Mouse (Mus musculus) adrenal gland, postnatal 14 days (tissue): ENCODE results near the gene Dtx3. TPM values are rescaled to one million over a fixed set of nuclear protein-coding genes. Genes with fewer than 3 reads are reported as not detected.

Experiments
- total RNA-seq: library from RNA; stranded (reverse); gene quantifications from 2 replicates; pipeline ENCODE4 v1.2.3, GENCODE M21; 2021

The Dtx3 gene
- total RNA-seq, 1 experiment from 2014 or later, result 60.7 TPM

Other genes starting within 250 kb of the Dtx3 start
- gene Ctdsp2, start 217.0 kb downstream of the Dtx3 start, total RNA-seq, result 115 and 144 TPM in 2 replicates
- gene Avil, start 195.0 kb downstream of the Dtx3 start, total RNA-seq, result 0.74 and 2.5 TPM in 2 replicates
- 57.6 and 58.7 TPM in 2 replicates for gene Tsfm, start 164.9 kb downstream of the Dtx3 start, total RNA-seq
- gene Mettl1, start 154.3 kb downstream of the Dtx3 start, total RNA-seq, result 12.4 and 18.1 TPM in 2 replicates
- 0.15 and 0.23 TPM in 2 replicates for gene Eef1akmt3, start 154.2 kb downstream of the Dtx3 start, total RNA-seq
- gene Cyp27b1, start 147.5 kb downstream of the Dtx3 start, total RNA-seq, result 0.26 and 0.41 TPM in 2 replicates
- gene March9, start 135.5 kb downstream of the Dtx3 start, total RNA-seq, result 6.2 and 8.0 TPM in 2 replicates
- 242 and 253 TPM in 2 replicates for gene Cdk4, start 132.2 kb downstream of the Dtx3 start, total RNA-seq
- 76.3 and 96.5 TPM in 2 replicates for gene Tspan31, start 125.5 kb downstream of the Dtx3 start, total RNA-seq
- 6.9 and 14.3 TPM in 2 replicates for gene Agap2, start 120.4 kb downstream of the Dtx3 start, total RNA-seq
- gene Os9, start 74.6 kb downstream of the Dtx3 start, total RNA-seq, result 97.9 and 108 TPM in 2 replicates
- 14.6 and 24.7 TPM in 2 replicates for gene B4galnt1, start 30.5 kb downstream of the Dtx3 start, total RNA-seq
- gene Slc26a10, start 15.1 kb downstream of the Dtx3 start, total RNA-seq, result 10.4 and 10.8 TPM in 2 replicates
- 22.3 and 28.5 TPM in 2 replicates for gene Arhgef25, start 5.6 kb downstream of the Dtx3 start, total RNA-seq
- gene Pip4k2c, start 15.9 kb upstream of the Dtx3 start, total RNA-seq, result 28.5 and 29.2 TPM in 2 replicates
- gene Kif5a, start 67.6 kb upstream of the Dtx3 start, total RNA-seq, result 7.6 and 11.5 TPM in 2 replicates
- gene Dctn2, start 70.6 kb upstream of the Dtx3 start, total RNA-seq, result 142 and 153 TPM in 2 replicates
- gene Mbd6, start 93.3 kb upstream of the Dtx3 start, total RNA-seq, result 47.9 and 54.0 TPM in 2 replicates
- gene Mars, start 116.1 kb upstream of the Dtx3 start, total RNA-seq, result 81.9 and 98.4 TPM in 2 replicates
- gene Arhgap9, start 126.2 kb upstream of the Dtx3 start, total RNA-seq, result 2.1 and 15.2 TPM in 2 replicates
- gene Gli1, start 146.2 kb upstream of the Dtx3 start, total RNA-seq, result 3.9 and 4.7 TPM in 2 replicates
- 0.82 TPM in 1 of 2 replicates, not detected in the other for gene Inhbe, start 158.7 kb upstream of the Dtx3 start, total RNA-seq
- 0.79 and 14.4 TPM in 2 replicates for gene Inhbc, start 174.7 kb upstream of the Dtx3 start, total RNA-seq
- 113 TPM in 2 replicates for gene R3hdm2, start 184.6 kb upstream of the Dtx3 start, total RNA-seq